9 mouse cellular contexts compared by ENCODE assay signal in the genomic region with DNA sequence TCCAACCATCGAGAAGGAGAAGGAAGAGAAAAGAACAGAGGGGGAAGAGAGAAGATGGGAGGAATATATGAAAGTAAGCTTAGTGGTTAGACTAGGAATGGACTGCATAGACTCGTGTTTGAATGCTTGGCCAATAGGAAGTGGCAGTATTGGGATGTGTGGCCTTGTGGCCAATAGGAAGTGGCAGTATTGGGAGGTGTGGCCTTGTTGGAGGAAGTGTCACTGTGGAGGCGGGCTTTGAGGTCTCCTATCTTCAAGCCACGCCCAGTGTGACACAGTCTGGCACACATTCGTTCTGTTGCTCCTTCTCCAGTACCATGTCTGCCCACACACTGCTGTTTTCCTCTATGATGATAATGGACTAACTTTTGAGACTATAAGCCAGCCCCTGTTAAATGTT. TPM values are rescaled to one million over a fixed set of nuclear protein-coding genes. Genes with fewer than 3 reads are reported as not detected.
DNase-seq lines count a peak whose midpoint lies in the region; ATAC-seq lines count a peak whose summit lies in the region.
"Had no signal": no experiment of that assay in that cellular context is flagged by ENCODE, and none has a peak within 500 bp of the region (broad histone marks: within the 10 kb centered on the region; RNA-seq: fewer than 3 reads in every experiment).

No protein-coding gene starts in this region.

- no peak overlapping the region for H3K27ac ChIP-seq in forebrain, embryonic 13.5 days
- H3K27ac ChIP-seq in forebrain, embryonic 14.5 days (ENCODE audit: low read depth, low read length), result no peak overlapping the region
- no peak overlapping the region for H3K27ac ChIP-seq in midbrain, embryonic 11.5 days (ENCODE audit: low read depth, low read length)
- no peak overlapping the region for H3K27ac ChIP-seq in midbrain, embryonic 10.5 days (replicated peaks)
- H3K27ac ChIP-seq in intestine, embryonic 14.5 days (ENCODE audit: low read depth), result no peak overlapping the region

- no peaks in the 10 kb centered on the region for H3K27me3 ChIP-seq in forebrain, embryonic 13.5 days
- no peaks in the 10 kb centered on the region for H3K27me3 ChIP-seq in forebrain, embryonic 14.5 days (replicated peaks; ENCODE audit: control insufficient read depth, insufficient read depth, low read length)
- H3K27me3 ChIP-seq in midbrain, embryonic 11.5 days (ENCODE audit: control insufficient read depth, insufficient read depth, low read length), result no peaks in the 10 kb centered on the region
- H3K27me3 ChIP-seq in midbrain, embryonic 10.5 days (ENCODE audit: low read depth, poor library complexity, severe bottlenecking), result no peaks in the 10 kb centered on the region
- no peaks in the 10 kb centered on the region for H3K27me3 ChIP-seq in intestine, embryonic 14.5 days (replicated peaks; ENCODE audit: control insufficient read depth, insufficient read depth, low read length)
- no peaks in the 10 kb centered on the region for H3K27me3 ChIP-seq in splenic B cell, adult 2 months (ENCODE audit: control insufficient read depth, insufficient read depth, low read length, poor library complexity, severe bottlenecking)

- peaks cover 18% of the 10 kb centered on the region for H3K36me3 ChIP-seq in forebrain, embryonic 13.5 days (ENCODE audit: poor library complexity, severe bottlenecking)
- peaks cover 16% of the 10 kb centered on the region for H3K36me3 ChIP-seq in forebrain, embryonic 14.5 days (ENCODE audit: control insufficient read depth, insufficient read depth, low read length)
- H3K36me3 ChIP-seq in midbrain, embryonic 11.5 days (ENCODE audit: control insufficient read depth, insufficient read depth, low read length), result no peaks in the 10 kb centered on the region
- peaks cover 25% of the 10 kb centered on the region for H3K36me3 ChIP-seq in midbrain, embryonic 10.5 days
- H3K36me3 ChIP-seq in intestine, embryonic 14.5 days (ENCODE audit: control insufficient read depth, insufficient read depth, low read length), result peaks cover 22% of the 10 kb centered on the region
- 0 out of 2 replicates have a peak, but pooled peaks cover 1% of the 10 kb centered on the region for H3K36me3 ChIP-seq in splenic B cell, adult 2 months (ENCODE audit: control insufficient read depth, insufficient read depth, low read length, poor library complexity, severe bottlenecking)

- no peak for DNase-seq in forebrain, embryonic 14.5 days (ENCODE audit: low spot score)
- no peak for DNase-seq in midbrain, embryonic 11.5 days (ENCODE audit: low spot score, missing footprints)
- no peak for DNase-seq in midbrain, embryonic 10.5 days (ENCODE audit: low spot score)
- DNase-seq in intestine, embryonic 14.5 days (ENCODE audit: low spot score), result no peak
- peak; percentile 38 for DNase-seq in splenic B cell, adult 2 months (ENCODE audit: low read depth, low spot score)
- DNase-seq in urinary bladder, adult 18-20 months (ENCODE audit: low spot score in 2 of 2), result no peak
- no peak for DNase-seq in gastrocnemius, postnatal 25 days
- DNase-seq: kidney, postnatal 10 days had no signal

- H3K4me1 ChIP-seq in forebrain, embryonic 13.5 days, result no peaks in the 10 kb centered on the region
- H3K4me1 ChIP-seq in forebrain, embryonic 14.5 days (ENCODE audit: control insufficient read depth, insufficient read depth, low read length), result no peaks in the 10 kb centered on the region
- no peaks in the 10 kb centered on the region for H3K4me1 ChIP-seq in midbrain, embryonic 11.5 days (ENCODE audit: control insufficient read depth, insufficient read depth, low read length)
- H3K4me1 ChIP-seq in midbrain, embryonic 10.5 days, result no peaks in the 10 kb centered on the region
- no peaks in the 10 kb centered on the region for H3K4me1 ChIP-seq in intestine, embryonic 14.5 days (replicated peaks; ENCODE audit: control insufficient read depth, insufficient read depth, low read length)

- no peak overlapping the region for H3K9ac ChIP-seq in forebrain, embryonic 13.5 days
- no peak overlapping the region for H3K9ac ChIP-seq in forebrain, embryonic 14.5 days (ENCODE audit: low read length)
- H3K9ac ChIP-seq in midbrain, embryonic 11.5 days (ENCODE audit: low read length), result no peak overlapping the region
- no peak overlapping the region for H3K9ac ChIP-seq in intestine, embryonic 14.5 days (ENCODE audit: low read length)

- WGBS in forebrain, embryonic 13.5 days, result 78% methylated on average over 5 of the region's 5 CpGs
- whole genome bisulfite sequencing in forebrain, embryonic 14.5 days, result 73% methylated on average over 5 of the region's 5 CpGs
- WGBS in midbrain, embryonic 11.5 days, result 77% methylated on average over 5 of the region's 5 CpGs
- WGBS in midbrain, embryonic 10.5 days, result 68% methylated on average over 5 of the region's 5 CpGs
- WGBS in intestine, embryonic 14.5 days, result 71% methylated on average over 5 of the region's 5 CpGs

- no peak overlapping the region for H3K4me2 ChIP-seq in forebrain, embryonic 13.5 days
- no peak overlapping the region for H3K4me2 ChIP-seq in forebrain, embryonic 14.5 days (ENCODE audit: low read length)
- no peak overlapping the region for H3K4me2 ChIP-seq in midbrain, embryonic 11.5 days
- H3K4me2 ChIP-seq in intestine, embryonic 14.5 days (ENCODE audit: low read length), result no peak overlapping the region

- 0 out of 2 replicates have a peak, but pooled peaks have one; percentile 27 for ATAC-seq in forebrain, embryonic 13.5 days
- no peak for ATAC-seq in forebrain, embryonic 14.5 days
- ATAC-seq in midbrain, embryonic 11.5 days (ENCODE audit: low FRiP score), result peak; percentile 55
- peak; percentile 59; the same call in 1 of the 2 replicates for ATAC-seq in intestine, embryonic 14.5 days (replicated peaks; ENCODE audit: low FRiP score, low TSS enrichment, low read depth)

- no peaks in the 10 kb centered on the region for H3K9me3 ChIP-seq in forebrain, embryonic 13.5 days (replicated peaks)
- no peaks in the 10 kb centered on the region for H3K9me3 ChIP-seq in forebrain, embryonic 14.5 days (replicated peaks; ENCODE audit: control insufficient read depth, low read length)
- no peaks in the 10 kb centered on the region for H3K9me3 ChIP-seq in midbrain, embryonic 11.5 days (ENCODE audit: control insufficient read depth, low read length)
- no peaks in the 10 kb centered on the region for H3K9me3 ChIP-seq in midbrain, embryonic 10.5 days (replicated peaks)
- H3K9me3 ChIP-seq in intestine, embryonic 14.5 days (ENCODE audit: control insufficient read depth, low read length), result no peaks in the 10 kb centered on the region

- H3K4me3 ChIP-seq in forebrain, embryonic 13.5 days, result no peak overlapping the region
- H3K4me3 ChIP-seq in forebrain, embryonic 14.5 days (ENCODE audit: low read depth, low read length), result no peak overlapping the region
- H3K4me3 ChIP-seq in midbrain, embryonic 11.5 days (ENCODE audit: low read depth, low read length), result no peak overlapping the region
- H3K4me3 ChIP-seq in midbrain, embryonic 10.5 days, result no peak overlapping the region
- H3K4me3 ChIP-seq in intestine, embryonic 14.5 days (ENCODE audit: low read depth, low read length), result no peak overlapping the region

RNA-seq across cellular contexts. Expression of gene Styk1, which starts 7.3 kb away (rescaled TPM):
- polyA plus RNA-seq in forebrain, embryonic 13.5 days (2015; fragmentation: Nextera tagmentation; extraction: Ambion mirVana), result 1.2 and 1.6 TPM in 2 replicates
- 2.5 and 4.8 TPM in 2 replicates for polyA plus RNA-seq in forebrain, embryonic 14.5 days (2014; fragmentation: Nextera tagmentation; extraction: Ambion mirVana)
- 0.34 and 0.86 TPM in 2 replicates for polyA plus RNA-seq in midbrain, embryonic 11.5 days (2014; fragmentation: Nextera tagmentation; extraction: Ambion mirVana)
- polyA plus RNA-seq in midbrain, embryonic 10.5 days (2016; fragmentation: Nextera tagmentation; extraction: Ambion mirVana), result 0.20 and 1.1 TPM in 2 replicates
- 6.7 and 8.6 TPM in 2 replicates for polyA plus RNA-seq in intestine, embryonic 14.5 days (2014; fragmentation: Nextera tagmentation; extraction: Ambion mirVana)
- under 1 TPM; 0.83 to 0.84 TPM for total RNA-seq in gastrocnemius, postnatal 25 days (2021)

RNA-seq across cellular contexts. Expression of gene Ybx3, which starts 27.6 kb away (rescaled TPM):
- polyA plus RNA-seq in forebrain, embryonic 13.5 days (2015; fragmentation: Nextera tagmentation; extraction: Ambion mirVana), result 27.4 and 27.9 TPM in 2 replicates
- polyA plus RNA-seq in forebrain, embryonic 14.5 days (2014; fragmentation: Nextera tagmentation; extraction: Ambion mirVana), result 26.7 and 26.8 TPM in 2 replicates
- polyA plus RNA-seq in midbrain, embryonic 11.5 days (2014; fragmentation: Nextera tagmentation; extraction: Ambion mirVana), result 36.3 and 38.6 TPM in 2 replicates
- polyA plus RNA-seq in midbrain, embryonic 10.5 days (2016; fragmentation: Nextera tagmentation; extraction: Ambion mirVana), result 30.7 and 37.8 TPM in 2 replicates
- 65.5 and 74.9 TPM in 2 replicates for polyA plus RNA-seq in intestine, embryonic 14.5 days (2014; fragmentation: Nextera tagmentation; extraction: Ambion mirVana)
- 1,000 to 10,000 TPM; 1,052 to 1,458 TPM for total RNA-seq in gastrocnemius, postnatal 25 days (2021)
